In the genomic region with DNA sequence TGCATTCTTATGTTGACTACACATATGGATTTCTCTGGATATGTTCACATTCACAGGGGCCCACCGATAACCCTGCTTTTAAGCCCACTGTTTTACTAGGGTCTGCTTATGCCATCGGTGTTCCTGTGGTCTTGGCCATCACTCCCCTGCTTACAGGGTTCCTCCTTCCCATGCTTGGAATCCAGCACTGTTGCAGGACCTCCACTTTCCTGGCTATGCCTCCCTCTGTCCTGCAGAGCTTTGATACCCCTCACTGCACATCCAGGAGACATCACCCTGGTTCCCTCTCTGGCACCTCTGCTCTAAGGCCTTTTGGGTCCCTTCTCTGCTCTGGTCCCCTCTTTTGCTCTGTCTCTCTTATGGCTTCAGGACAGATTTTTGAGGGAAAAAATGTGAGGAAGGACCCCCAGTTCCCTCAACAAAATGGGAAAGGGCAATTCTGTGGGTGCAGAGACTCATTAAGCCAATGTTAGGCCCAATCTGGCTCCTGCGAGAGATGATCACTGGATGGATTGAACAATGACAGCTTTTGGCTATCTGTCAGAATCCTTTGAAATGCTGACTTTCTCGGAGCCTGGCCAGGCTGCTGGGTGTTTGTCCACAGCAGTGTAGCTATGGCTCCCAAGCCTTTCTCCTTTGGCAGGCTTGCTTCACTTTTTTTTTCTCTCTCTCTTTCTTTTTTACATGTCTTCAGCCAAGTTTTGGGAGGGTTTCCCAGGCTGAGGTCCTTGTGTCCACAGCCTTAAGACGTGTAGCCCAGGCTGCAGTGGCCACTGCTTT, we compare ENCODE assay signal across 9 mouse cellular contexts. TPM values are rescaled to one million over a fixed set of nuclear protein-coding genes. Genes with fewer than 3 reads are reported as not detected.
DNase-seq lines count a peak whose midpoint lies in the region; ATAC-seq lines count a peak whose summit lies in the region.
"Had no signal": no experiment of that assay in that cellular context is flagged by ENCODE, and none has a peak within 500 bp of the region (broad histone marks: within the 10 kb centered on the region; RNA-seq: fewer than 3 reads in every experiment).

A gene (plus strand): TSS at position 706 of the 780 bp plus-strand sequence.

- no peaks in the 10 kb centered on the region for H3K27me3 ChIP-seq in hindbrain, embryonic 15.5 days
- no peaks in the 10 kb centered on the region for H3K27me3 ChIP-seq in hindbrain, embryonic 11.5 days (ENCODE audit: control insufficient read depth, insufficient read depth, low read length)
- no peaks in the 10 kb centered on the region for H3K27me3 ChIP-seq in midbrain, embryonic 15.5 days (replicated peaks)

- 73% methylated on average over 5 of the region's 5 CpGs for WGBS in hindbrain, embryonic 15.5 days
- WGBS in hindbrain, embryonic 11.5 days = 88% methylated on average over 5 of the region's 5 CpGs
- WGBS in midbrain, embryonic 15.5 days = 83% methylated on average over 5 of the region's 5 CpGs

- ATAC-seq in hindbrain, embryonic 15.5 days (ENCODE audit: low FRiP score, low read depth) = no peak
- no peak for ATAC-seq in hindbrain, embryonic 11.5 days (ENCODE audit: low FRiP score)
- no peak for ATAC-seq in midbrain, embryonic 15.5 days (replicated peaks)

- DNase-seq in hindbrain, embryonic 11.5 days (ENCODE audit: low spot score) = no peak
- peak; percentile 41 for DNase-seq in adrenal gland, adult 2 months
- no peak for DNase-seq in gonadal fat pad, adult 2 months (ENCODE audit: low read depth)
- DNase-seq in lung, adult 18-20 months = peak; percentile 46
- DNase-seq in embryo, embryonic 9.5 days (ENCODE audit: extremely low spot score) = no peak
- DNase-seq in spleen, postnatal 36 days (ENCODE audit: low spot score in 2 of 2) = no peak

- no peaks in the 10 kb centered on the region for H3K9me3 ChIP-seq in hindbrain, embryonic 15.5 days
- no peaks in the 10 kb centered on the region for H3K9me3 ChIP-seq in hindbrain, embryonic 11.5 days (ENCODE audit: control insufficient read depth, low read length)
- H3K9me3 ChIP-seq in midbrain, embryonic 15.5 days = no peaks in the 10 kb centered on the region

- 0 out of 2 replicates have a peak, but pooled peaks cover 3% of the 10 kb centered on the region for H3K36me3 ChIP-seq in hindbrain, embryonic 15.5 days
- no peaks in the 10 kb centered on the region for H3K36me3 ChIP-seq in hindbrain, embryonic 11.5 days (ENCODE audit: control insufficient read depth, insufficient read depth, low read length)
- H3K36me3 ChIP-seq in midbrain, embryonic 15.5 days (replicated peaks) = no peaks in the 10 kb centered on the region

- H3K27ac ChIP-seq in hindbrain, embryonic 15.5 days (replicated peaks) = 0 out of 2 replicates have a peak within 1 kb of the TSS, but pooled peaks have one; percentile 11
- H3K27ac ChIP-seq in hindbrain, embryonic 11.5 days (ENCODE audit: low read depth, low read length) = no peak within 1 kb of the TSS
- no peak within 1 kb of the TSS for H3K27ac ChIP-seq in midbrain, embryonic 15.5 days

- no peaks in the 10 kb centered on the region for H3K4me1 ChIP-seq in hindbrain, embryonic 15.5 days (replicated peaks)
- no peaks in the 10 kb centered on the region for H3K4me1 ChIP-seq in hindbrain, embryonic 11.5 days (replicated peaks; ENCODE audit: control insufficient read depth, insufficient read depth, low read length)
- no peaks in the 10 kb centered on the region for H3K4me1 ChIP-seq in midbrain, embryonic 15.5 days

- H3K9ac ChIP-seq in hindbrain, embryonic 15.5 days = no peak within 1 kb of the TSS
- H3K9ac ChIP-seq in hindbrain, embryonic 11.5 days (ENCODE audit: low read depth, low read length) = no peak within 1 kb of the TSS
- H3K9ac ChIP-seq in midbrain, embryonic 15.5 days = no peak within 1 kb of the TSS

- no peak within 1 kb of the TSS for H3K4me3 ChIP-seq in hindbrain, embryonic 15.5 days
- H3K4me3 ChIP-seq in hindbrain, embryonic 11.5 days (ENCODE audit: low read depth, low read length) = no peak within 1 kb of the TSS
- no peak within 1 kb of the TSS for H3K4me3 ChIP-seq in midbrain, embryonic 15.5 days

- no peak within 1 kb of the TSS for H3K4me2 ChIP-seq in hindbrain, embryonic 15.5 days
- H3K4me2 ChIP-seq in hindbrain, embryonic 11.5 days (replicated peaks; ENCODE audit: low read depth, low read length) = no peak within 1 kb of the TSS
- no peak within 1 kb of the TSS for H3K4me2 ChIP-seq in midbrain, embryonic 15.5 days

RNA-seq across cellular contexts. Expression of the gene that starts here (rescaled TPM):
- 3.2 and 3.6 TPM in 2 replicates for polyA plus RNA-seq in hindbrain, embryonic 15.5 days (2015; fragmentation: Nextera tagmentation; extraction: Ambion mirVana)
- polyA plus RNA-seq in hindbrain, embryonic 11.5 days (2014; fragmentation: Nextera tagmentation; extraction: Ambion mirVana) = not detected in 2 replicates
- 10 to 100 TPM; 27.6 to 47.5 TPM for total RNA-seq in adrenal gland, adult 2 months (2021)
- 34.0 and 58.3 TPM in 2 replicates for polyA plus RNA-seq in adrenal gland, adult 2 months (2012; rRNA removed)
- polyA plus RNA-seq in gonadal fat pad, adult 2 months (2012; rRNA removed) = 150 and 164 TPM in 2 replicates
- polyA plus RNA-seq in midbrain, embryonic 15.5 days (2015; fragmentation: Nextera tagmentation; extraction: Ambion mirVana) = 1.5 and 3.1 TPM in 2 replicates
- polyA plus RNA-seq: neural tube, embryonic 11.5 days had no signal

Comparison
In these comparisons a context has a peak if more than half of its experiments do, and no peak if none do; other contexts are left out.
1. DNase-seq: peak in adrenal gland, adult 2 months (single experiment) and lung, adult 18-20 months (2 of 2); none in hindbrain, embryonic 11.5 days (single experiment), gonadal fat pad, adult 2 months (single experiment), embryo, embryonic 9.5 days (single experiment) and spleen, postnatal 36 days (0 of 2).